Mouse (Mus musculus): ENCODE data around the gene Strip1. TPM values are rescaled to one million over a fixed set of nuclear protein-coding genes. Genes with fewer than 3 reads are reported as not detected.

Strip1 gene
- total RNA-seq, 4 experiments from 2014 or later = 17.4 to 22.6 (median 20.4) TPM

GRCm38 (mm10) chr3:107594662-107595263 lies 36.7 kb downstream of the Strip1 start, which contains the start of gene Alx3:
Alx3 (plus strand) TSS chr3:107595031.
- no peak for DNase-seq (ENCODE audit: low spot score)

DNA sequence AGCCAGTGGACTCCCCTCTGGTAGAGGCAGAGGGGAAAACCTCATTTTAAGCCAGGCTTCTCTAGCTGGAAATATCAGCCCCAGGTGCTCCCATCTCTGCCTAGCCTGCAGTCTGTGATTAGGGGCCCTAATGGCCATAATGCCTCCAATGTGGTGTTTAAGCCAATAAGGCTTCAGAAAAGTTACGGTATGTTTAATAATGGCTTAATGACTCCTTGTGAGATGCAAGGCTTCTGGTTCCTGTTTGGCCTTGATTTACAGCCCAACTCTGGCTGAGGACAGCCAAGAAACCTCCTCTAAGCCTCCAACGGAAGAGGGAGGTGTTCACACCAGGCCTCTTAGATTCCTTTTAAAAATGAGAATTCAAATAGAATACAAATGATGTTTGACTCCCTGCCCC lies 37.9 kb downstream of the Strip1 start:
- DNase-seq (ENCODE audit: low spot score) = no peak

- no peak for DNase-seq (ENCODE audit: low spot score)
Measured at GRCm38 (mm10) chr3:107591612-107592011, 39.9 kb downstream of the Strip1 start.

DNA sequence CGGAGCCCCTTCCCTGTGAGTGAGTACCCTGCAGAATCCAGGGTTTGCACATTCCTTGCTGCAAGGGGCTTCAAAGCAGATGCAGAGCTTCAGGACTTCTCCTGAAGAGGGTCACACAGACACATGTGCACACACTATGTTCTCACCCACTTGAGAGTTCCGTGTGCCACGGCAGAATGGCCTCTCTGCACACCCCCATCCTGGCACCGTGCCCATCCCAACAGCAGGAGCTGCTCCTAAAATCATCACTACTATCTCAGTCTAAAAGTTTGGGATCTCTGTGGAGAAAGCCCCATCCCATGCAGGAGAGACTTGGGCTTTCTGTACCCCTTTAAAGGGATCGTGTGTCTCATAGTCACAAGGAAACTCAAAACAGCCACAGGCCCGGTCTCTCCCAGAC lies 45.0 kb downstream of the Strip1 start:
- no peak for DNase-seq (ENCODE audit: low spot score)

DNA sequence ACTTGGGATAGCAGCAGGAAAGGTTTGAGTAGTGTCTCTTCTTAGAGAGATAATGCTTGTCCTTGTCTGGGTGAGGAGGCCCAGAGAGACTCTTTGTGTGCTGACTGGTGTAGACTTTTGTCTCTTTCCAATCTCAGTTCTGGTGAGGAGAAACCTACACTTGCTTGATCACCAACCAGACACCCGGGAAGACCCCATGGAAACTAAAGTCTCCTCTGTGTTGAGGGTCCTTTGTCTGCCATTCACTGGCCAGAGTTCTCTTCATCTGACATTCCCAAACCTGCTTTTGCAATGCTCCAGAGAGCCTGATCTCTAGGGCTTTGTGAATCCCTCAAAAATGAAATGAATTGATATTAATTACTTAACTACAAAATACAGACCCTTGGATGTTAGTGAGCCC lies 47.6 kb downstream of the Strip1 start:
- DNase-seq (ENCODE audit: low spot score) = no peak

DNA sequence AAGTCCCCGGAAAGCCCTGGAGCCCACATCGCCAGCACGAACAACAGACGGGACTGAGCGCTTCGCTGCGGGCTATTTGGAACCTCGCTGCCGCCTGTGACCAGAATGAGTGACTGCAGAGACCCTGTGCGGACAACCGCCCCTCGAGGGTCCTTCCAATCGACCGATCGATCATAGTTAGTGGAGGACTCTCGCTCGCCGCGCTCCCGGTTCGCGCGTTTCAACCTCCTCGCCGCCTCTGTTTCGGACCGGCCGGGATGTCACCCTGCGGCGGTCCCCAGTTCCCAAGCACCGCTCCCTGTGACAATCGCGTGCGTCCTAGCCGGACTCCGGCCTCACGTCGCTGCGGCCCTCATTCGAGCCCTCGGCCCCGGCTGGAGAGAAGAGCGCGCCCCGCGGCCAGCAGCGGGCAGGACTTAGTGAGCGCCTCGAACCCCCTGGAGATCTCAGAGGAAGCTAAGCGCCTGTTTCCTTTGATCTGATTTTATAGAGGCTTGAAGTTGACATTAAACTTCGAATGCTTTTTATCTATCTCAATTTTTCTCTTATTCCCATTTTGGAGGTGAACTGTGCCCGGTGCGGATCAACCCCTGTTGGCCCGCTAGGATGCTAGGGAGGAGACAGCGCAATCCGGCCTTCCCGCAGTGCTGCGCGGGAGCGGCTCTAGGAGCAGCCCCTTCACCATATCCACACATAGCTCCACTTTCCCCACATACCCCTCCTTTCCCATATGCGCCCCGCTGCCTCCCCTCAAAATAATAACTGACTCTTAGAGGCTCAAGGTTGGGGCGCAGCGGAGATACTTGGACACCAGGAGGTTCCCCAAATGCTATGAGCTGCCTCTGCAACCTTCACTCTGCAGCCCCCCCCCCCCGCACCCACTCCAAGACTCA lies 48.4 kb downstream of the Strip1 start:
- no peak for DNase-seq (ENCODE audit: low spot score)

DNA sequence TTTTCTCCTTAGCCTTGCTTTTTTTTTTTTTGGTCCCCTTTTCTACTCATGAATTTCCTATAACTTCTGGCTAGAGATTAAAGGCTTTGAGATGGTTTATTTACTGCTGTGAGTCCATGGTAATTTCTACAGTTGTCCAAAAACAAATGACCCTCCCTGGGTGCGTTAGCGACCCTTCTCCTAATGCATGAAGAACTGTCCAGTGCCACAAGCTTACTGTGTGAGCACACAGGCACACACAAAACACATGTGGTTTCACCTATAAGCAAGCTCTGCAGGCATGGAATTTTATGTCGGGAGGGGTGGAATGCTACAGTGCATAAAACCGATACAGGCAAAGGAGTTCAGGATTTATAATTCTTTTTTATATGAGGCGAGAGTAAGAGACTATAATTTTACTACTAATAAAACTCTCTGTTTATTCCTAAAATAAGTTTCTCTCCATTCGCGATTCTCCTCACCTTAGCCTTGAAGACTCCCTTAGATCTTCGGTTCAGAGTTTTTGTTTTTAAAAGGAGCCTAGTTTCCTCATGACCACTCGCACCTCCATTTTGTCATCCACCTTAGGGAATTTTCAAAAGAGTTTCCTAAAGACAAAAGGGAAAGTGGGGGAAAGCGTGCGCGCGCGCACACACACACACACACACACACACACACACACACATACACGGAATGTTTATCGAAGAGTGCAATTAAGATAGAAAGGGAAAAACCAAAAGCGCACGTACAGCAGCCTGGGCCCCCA lies 49.2 kb downstream of the Strip1 start:
- no peak for DNase-seq (ENCODE audit: low spot score)

DNA sequence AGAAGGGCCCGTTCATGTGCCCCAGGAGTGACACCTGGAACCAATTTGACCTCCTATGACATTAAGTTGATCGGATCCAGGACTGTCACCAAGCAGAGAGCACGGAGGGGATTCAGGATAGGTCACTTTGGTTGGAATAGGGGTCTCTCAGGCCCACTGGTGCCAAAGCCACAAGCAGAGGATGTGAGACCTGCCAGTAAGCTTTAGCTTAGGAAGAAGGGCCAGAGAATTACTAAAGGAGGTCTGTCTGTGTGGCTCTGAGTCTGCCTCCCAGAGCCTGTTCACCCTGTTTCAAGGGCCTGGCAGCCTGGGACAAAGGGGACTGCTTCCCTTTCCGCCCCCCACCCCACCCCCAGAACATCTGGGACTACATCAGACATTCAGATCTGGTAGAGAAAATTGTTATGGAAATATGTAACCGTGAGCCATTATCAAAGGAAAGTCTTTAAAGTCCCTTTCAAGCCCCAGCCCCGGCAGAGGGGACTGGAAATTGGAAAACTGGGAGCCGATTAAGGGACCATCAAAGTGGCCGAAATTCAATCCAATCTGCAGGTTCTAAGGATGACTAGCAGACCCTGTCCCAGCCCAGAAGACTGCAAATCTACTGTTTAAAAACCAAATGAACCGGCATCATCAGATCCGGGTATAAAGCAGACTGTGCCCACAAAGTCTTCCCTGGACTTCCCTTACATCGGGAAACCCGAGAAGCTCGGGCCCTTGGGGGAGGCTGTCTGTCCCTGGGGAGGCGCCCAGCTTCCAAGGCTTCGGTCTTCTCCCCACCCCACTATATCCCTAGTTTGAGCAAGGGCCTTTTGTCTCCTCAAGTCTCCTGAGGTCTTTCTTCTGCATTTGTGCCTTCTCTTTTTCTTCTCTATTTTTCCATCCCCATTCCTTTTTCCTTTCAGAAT lies 50.1 kb downstream of the Strip1 start:
- DNase-seq (ENCODE audit: low spot score) = no peak

GRCm38 (mm10) chr3:107579466-107579865 lies 52.0 kb downstream of the Strip1 start:
- DNase-seq (ENCODE audit: low spot score) = peak; percentile 64

DNA sequence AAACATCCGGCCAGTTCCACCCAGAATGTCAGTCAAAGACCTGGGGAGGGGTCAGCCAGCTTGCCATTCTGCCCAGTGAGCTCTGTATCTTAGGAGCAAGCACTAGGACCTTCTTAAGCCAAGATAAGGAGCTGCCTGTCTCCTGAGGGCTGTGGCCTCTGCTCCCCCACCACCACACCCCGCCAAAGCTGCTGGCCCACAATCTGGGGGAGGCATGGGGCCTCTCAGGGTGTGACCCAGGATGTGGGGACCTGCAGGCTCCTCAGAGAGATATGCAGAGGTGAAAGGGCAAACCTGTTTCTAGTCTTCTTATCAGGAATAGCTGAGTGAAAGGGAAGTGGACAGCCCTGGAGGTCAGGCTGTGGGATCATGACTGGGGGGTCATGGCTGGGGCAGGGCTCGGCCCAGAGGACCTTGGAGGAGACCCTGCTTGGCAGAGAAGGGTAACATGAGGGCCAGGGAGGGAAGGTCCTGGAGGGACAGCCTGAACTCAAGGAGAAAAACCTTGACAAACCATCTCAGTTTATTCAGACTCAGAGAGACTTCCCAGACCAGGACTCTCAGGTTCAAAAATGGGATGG lies 53.6 kb downstream of the Strip1 start:
- no peak for DNase-seq (ENCODE audit: low spot score)

- no peak for DNase-seq (ENCODE audit: low spot score)
Measured at GRCm38 (mm10) chr3:107576807-107577206, 54.7 kb downstream of the Strip1 start.

DNA sequence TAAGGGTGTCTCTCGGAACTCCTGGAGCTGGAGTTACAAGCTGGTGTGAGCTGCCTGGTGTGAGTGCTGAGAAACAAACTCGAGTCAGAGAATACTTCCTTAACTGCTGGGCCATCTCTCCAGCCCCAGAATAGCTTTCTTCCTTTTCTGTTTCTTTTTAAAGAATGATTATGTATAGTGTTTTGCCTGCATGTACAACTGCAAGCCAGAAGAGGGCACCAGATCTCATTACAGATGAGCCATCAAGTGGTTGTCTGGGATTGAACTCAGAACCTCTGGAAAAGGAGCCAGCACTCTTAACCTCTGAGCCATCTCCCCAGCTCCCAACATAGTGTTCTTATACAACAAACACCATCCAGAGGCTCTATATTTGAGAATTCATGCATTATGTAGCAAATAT lies 60.3 kb downstream of the Strip1 start:
- no peak for DNase-seq (ENCODE audit: low spot score)

GRCm38 (mm10) chr3:107568721-107569120 lies 62.8 kb downstream of the Strip1 start:
- no peak for DNase-seq (ENCODE audit: low spot score)

GRCm38 (mm10) chr3:107567766-107568165 lies 63.7 kb downstream of the Strip1 start:
- DNase-seq (ENCODE audit: low spot score) = no peak

DNA sequence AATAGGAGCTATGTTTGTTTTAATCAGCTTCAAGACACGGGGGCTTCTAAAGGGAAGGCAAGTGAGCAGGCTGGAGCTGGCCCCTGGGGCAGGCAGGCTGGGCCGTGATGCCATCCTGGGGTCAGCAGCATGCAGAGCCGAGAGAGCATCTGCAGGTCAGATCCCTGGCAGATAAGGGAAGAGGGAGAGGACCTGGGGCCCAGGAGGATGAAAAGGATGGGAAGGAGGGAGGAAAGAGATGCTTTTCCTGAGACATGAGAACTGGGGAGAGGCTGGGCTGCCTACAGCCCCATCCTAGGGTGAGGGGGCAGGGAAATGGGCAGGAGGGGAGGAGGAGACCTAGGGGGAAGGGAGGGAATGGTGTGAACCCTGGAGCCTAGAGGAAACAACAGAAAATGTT lies 66.2 kb downstream of the Strip1 start:
- DNase-seq (ENCODE audit: low spot score) = no peak

DNA sequence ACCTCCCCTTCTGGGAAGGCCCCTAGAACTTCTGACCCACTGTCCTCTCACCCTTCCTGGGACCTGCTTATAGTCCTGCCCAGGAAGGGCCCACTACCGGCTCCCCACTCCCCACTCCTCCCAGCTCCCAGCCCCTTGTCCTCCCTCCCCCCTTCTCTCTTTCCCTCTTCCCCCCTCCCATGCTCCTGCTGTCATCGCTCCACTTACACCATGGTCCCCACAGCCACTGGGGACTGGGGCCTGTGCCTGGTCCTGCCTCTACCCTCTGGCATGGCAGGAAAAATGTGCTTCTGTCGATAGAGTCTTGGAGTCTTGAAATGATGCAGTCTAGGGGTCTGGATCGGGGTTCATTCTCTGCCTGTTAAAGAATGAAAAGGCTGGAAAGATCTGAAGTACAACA lies 67.6 kb downstream of the Strip1 start:
- DNase-seq (ENCODE audit: low spot score) = no peak

GRCm38 (mm10) chr3:107562591-107562990 lies 68.9 kb downstream of the Strip1 start:
- DNase-seq (ENCODE audit: low spot score) = no peak

Measured in heart, adult 8-10 months (tissue).